Mouse (Mus musculus): Measurements from ENCODE around the gene Mex3a. TPM values are rescaled to one million over a fixed set of nuclear protein-coding genes. Genes with fewer than 3 reads are reported as not detected.

The Mex3a gene
- 1.2 to 1.5 TPM (median 1.4 TPM) in 4 replicates for total RNA-seq (2023)

DNA sequence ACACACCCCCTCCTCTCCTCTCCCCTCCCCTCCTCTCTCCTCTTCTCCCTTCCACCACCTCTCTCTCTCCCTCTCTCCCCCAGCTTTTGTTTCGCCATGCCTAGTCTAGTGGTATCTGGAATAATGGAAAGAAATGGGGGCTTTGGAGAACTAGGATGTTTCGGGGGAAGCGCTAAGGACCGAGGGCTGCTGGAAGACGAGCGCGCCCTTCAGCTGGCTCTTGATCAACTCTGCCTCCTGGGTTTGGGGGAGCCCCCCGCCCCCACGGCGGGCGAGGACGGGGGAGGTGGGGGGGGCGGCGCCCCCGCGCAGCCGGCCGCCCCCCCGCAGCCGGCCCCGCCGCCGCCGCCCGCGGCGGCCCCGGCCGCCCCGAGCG, at the start of gene Mex3a:
TSS of gene Mex3a (plus strand) at position 97 of the 376 bp plus-strand sequence.

DNA sequence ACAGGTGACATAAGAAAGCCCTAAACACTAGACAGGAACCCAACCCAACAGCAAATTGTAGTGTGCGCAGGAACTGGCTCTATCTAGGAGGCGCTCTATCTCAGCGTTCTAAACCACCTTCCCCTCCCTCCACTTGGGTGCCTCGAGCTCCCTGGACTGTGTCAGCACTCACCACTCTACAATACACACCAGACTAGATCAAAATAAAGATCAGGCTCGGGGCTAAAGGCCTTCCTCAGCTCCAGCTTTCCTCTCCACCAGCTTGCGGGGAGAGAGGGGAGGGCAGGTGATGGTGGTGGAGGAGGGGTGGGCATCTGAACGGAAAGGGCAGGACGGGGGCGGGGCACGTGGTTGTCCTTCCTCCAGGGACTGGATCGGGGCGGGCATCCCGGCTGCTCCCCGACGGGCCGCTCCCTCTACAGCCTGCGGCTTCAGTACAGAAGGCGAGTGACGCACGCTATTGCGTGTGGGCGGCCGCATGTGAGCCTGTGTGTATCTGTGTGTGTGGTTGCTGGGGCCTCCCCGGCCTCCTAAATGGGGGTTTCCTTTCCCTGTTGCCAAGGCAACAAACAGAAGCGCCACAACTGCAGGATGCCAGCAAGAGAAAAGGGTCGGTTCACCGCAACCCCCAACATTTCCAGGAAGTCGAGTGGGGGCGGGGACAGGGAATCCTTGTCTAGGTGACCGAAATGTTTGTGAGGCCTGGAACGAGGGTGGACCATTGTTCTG, 22.3 kb upstream of the Mex3a start, which contains the start of gene Lmna:
TSS of gene Lmna (minus strand) at position 265 of the 729 bp plus-strand sequence.

DNA sequence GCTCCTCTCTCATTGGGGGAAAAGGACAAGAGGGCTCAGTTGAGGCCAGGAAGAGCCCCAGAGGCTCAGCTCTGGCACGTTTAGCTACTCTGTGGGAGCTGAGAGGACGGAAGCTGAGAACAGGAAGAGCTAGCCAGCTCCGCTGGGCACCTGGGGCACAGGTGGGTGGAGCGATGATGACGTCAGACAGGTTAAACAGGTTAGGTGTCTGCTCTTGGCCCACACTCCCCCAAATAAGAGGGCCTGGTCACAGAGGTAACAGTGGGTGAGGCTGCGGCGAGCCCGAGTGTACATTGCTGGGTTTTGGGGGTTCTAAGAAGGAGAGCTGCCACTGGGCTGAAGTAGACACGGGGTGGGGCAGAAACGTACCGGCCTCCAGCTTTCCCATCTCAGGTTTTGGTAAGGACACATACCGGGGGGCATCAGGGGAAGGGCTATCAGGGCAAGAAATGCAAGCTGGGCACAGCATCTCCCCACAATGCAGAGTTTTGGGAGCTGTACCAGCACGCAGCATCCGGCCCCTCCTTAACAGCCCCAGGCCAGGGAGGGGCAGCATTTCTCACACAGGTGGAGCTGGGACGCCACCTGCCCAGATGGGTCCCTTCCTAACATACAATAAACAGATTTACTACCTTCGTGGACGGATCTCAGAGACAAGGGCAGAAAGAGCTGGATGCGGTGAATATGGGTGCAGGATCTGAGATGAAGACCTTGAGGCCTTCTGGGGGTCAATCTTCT, 16.2 kb downstream of the Mex3a start, which contains the start of gene Rab25:
TSS of gene Rab25 (minus strand) at position 121 of the 738 bp plus-strand sequence.

DNA sequence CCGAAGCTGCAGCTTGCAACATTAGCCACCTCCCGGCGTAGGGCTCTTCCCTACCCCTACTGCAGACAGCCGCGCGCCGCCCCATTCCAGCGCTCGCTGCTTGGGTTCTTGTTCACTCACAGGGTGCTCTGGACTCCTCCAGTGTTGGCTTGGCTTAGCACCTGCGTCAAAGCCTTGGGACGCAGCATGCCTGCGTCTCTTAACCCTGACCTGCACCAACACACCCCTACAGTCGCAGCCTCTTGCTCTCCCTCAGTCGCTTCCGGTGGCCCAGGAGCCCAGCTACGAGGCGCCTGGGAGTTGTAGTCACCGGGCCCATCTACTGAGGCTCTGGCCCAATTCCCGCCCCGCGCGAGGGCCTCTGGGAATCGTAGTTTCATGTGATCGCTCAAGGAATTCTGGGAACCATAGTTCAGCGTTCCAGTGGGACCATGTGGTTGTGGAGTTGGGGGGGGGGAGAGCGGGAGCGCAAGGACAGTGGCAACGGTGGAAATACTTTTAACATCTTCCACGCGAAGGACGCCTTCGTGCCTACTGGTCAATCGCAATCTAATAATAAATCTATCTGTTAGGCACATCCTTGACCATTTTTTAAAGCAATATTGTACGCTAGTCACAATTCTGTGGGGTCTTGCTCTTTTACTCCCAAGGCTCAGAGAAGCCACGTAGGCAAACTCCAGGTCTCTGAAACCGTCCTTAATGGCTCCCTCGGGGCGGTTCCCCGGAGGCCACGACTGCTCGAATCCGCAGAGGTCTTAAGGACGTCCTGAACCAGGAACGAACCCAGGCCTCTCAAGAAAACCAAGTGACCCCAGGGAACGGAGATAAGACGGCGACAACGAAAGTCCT, 20.7 kb downstream of the Mex3a start, which contains the start of gene Lamtor2:
TSS of gene Lamtor2 (minus strand) at position 399 of the 849 bp plus-strand sequence.

DNA sequence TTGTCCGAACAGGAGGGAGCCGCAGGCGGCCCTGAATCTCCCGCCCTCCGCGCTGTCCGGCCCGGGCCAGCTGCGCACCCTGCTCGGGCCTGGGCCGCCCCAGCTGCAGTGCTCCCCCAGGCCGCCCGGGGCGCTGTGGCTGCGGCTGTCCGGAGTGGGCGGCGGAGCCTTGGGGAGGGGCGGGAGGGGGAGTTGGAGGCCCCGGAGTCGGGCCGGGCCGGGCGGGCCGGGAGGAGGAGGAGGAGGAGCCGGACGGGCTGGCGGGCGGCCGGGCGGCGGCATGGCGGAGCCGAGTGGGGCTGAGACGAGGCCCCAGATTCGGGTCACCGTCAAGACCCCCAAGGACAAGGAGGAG, 21.3 kb downstream of the Mex3a start, which contains the start of gene Ubqln4:
TSS of gene Ubqln4 (plus strand) at position 234 of the 355 bp plus-strand sequence.

DNA sequence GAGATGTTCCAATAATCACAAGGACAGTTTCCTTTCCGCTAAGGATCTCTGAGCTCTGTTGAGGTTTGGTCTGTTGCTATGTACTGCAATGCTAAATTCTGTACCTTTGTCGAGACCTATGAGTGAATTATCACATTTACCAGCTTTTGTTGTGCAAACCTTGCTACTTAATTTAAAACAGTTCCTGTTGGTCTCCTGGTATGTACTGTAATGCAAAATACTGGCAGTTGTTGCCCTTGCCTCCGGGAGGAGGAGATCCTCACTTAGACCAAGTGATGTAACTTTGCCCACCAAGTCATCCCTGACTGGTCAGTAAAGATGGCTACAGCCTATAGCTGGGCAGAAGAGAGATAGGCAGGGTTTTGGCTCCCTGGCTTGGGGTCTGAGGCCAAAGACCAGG, 43.3 kb downstream of the Mex3a start, which contains the start of gene Ssr2:
TSS of gene Ssr2 (plus strand) at position 337 of the 400 bp plus-strand sequence.

Other genes starting within 250 kb of the Mex3a start
- 0.63 TPM in 1 of 4 replicates, not detected in the others for gene Gm38392, start 245.2 kb upstream of the Mex3a start, total RNA-seq (2023)
- 4.0 to 6.9 TPM (median 4.8 TPM) in 4 replicates for gene Tsacc, start 235.4 kb upstream of the Mex3a start, total RNA-seq (2023)
- gene Cct3, start 235.3 kb upstream of the Mex3a start, total RNA-seq (2023), result 145 to 179 TPM (median 165 TPM) in 4 replicates
- 124 to 147 TPM (median 133 TPM) in 4 replicates for gene Glmp, start 207.4 kb upstream of the Mex3a start, total RNA-seq (2023)
- 0.37 to 2.3 TPM (median 1.8 TPM) in 4 replicates for gene Tmem79, start 196.2 kb upstream of the Mex3a start, total RNA-seq (2023)
- 107 to 116 TPM (median 112 TPM) in 4 replicates for gene Smg5, start 196.1 kb upstream of the Mex3a start, total RNA-seq (2023)
- gene Paqr6, start 167.8 kb upstream of the Mex3a start, total RNA-seq (2023), result 0.73 to 1.7 TPM (median 1.3 TPM) in 4 replicates
- gene Bglap3, start 159.7 kb upstream of the Mex3a start, total RNA-seq (2023), result 1.2 TPM in 1 of 4 replicates, not detected in the others
- gene Bglap2, start 153.7 kb upstream of the Mex3a start, total RNA-seq (2023), result not detected in 4 replicates
- not detected in 4 replicates for gene Bglap, start 147.9 kb upstream of the Mex3a start, total RNA-seq (2023)
- 65.0 to 68.1 TPM (median 67.2 TPM) in 4 replicates for gene Pmf1, start 122.1 kb upstream of the Mex3a start, total RNA-seq (2023)
- 19.0 to 22.3 TPM (median 20.2 TPM) in 4 replicates for gene Slc25a44, start 107.3 kb upstream of the Mex3a start, total RNA-seq (2023)
- gene Sema4a, start 71.2 kb upstream of the Mex3a start, total RNA-seq (2023), result 0.63 to 2.0 TPM (median 1.4 TPM) in 4 replicates
- gene Lmna, start 22.4 kb upstream of the Mex3a start, total RNA-seq (2023), result 24.0 to 27.8 TPM (median 25.7 TPM) in 4 replicates
- gene Rab25, start 15.9 kb downstream of the Mex3a start, total RNA-seq (2023), result 0.82 to 2.1 TPM (median 1.1 TPM) in 3 of 4 replicates, not detected in the other
- gene Lamtor2, start 20.7 kb downstream of the Mex3a start, total RNA-seq (2023), result 80.5 to 103 TPM (median 86.2 TPM) in 4 replicates
- 43.5 to 47.4 TPM (median 45.2 TPM) in 4 replicates for gene Ubqln4, start 21.4 kb downstream of the Mex3a start, total RNA-seq (2023)
- gene Ssr2, start 43.5 kb downstream of the Mex3a start, total RNA-seq (2023), result 59.8 to 67.5 TPM (median 65.0 TPM) in 4 replicates
- 219 to 260 TPM (median 245 TPM) in 4 replicates for gene Arhgef2, start 73.6 kb downstream of the Mex3a start, total RNA-seq (2023)
- not detected in 4 replicates for gene Rxfp4, start 120.7 kb downstream of the Mex3a start, total RNA-seq (2023)
- 110 to 122 TPM (median 116 TPM) in 4 replicates for gene Khdc4, start 153.4 kb downstream of the Mex3a start, total RNA-seq (2023)
- gene Rit1, start 184.4 kb downstream of the Mex3a start, total RNA-seq (2023), result 28.0 to 31.3 TPM (median 29.3 TPM) in 4 replicates
- gene Syt11, start 242.8 kb downstream of the Mex3a start, total RNA-seq (2023), result 2.9 to 4.0 TPM (median 3.5 TPM) in 4 replicates